Mouse (Mus musculus) midbrain, embryonic 10.5 days (tissue): ENCODE data around the gene Ppp2r5c. TPM values are rescaled to one million over a fixed set of nuclear protein-coding genes. Genes with fewer than 3 reads are reported as not detected.

Experiments
- DNase-seq: peaks from one replicate; pipeline ENCODE4 v3.0.0-alpha.2; 2017; ENCODE audit warnings: low spot score
- H3K27ac ChIP-seq: fragments of 300-500 bp; sonication (generic); replicated peaks from 2 replicates; pipeline ENCODE4 v1.5.1; 2016; ENCODE audit warnings: mild to moderate bottlenecking
- H3K27me3 ChIP-seq: fragments of 300-500 bp; sonication (generic); 2 replicates; pipeline ENCODE4 v1.6.1; 2016; ENCODE audit warnings: low read depth, mild to moderate bottlenecking; ENCODE audit not compliant: poor library complexity, severe bottlenecking
- H3K36me3 ChIP-seq: fragments of 300-500 bp; sonication (generic); 2 replicates; pipeline ENCODE4 v1.6.1; 2016; ENCODE audit warnings: mild to moderate bottlenecking, moderate library complexity
- H3K4me1 ChIP-seq: fragments of 300-500 bp; sonication (generic); 2 replicates; pipeline ENCODE4 v1.6.1; 2016
- H3K4me3 ChIP-seq: fragments of 300-500 bp; sonication (generic); 2 replicates; pipeline ENCODE4 v1.5.1; 2016; ENCODE audit warnings: mild to moderate bottlenecking, moderate library complexity
- H3K9me3 ChIP-seq: fragments of 300-500 bp; sonication (generic); replicated peaks from 2 replicates; pipeline ENCODE4 v1.6.1; 2016; ENCODE audit warnings: mild to moderate bottlenecking
- WGBS: fragments of 180-500 bp; shearing (Covaris S2); methylation state at CpG from one replicate; pipeline ENCODE4 v1.1.7; 2016; 5-methylcytosine and 5-hydroxymethylcytosine counted together
- polyA plus RNA-seq: library from polyadenylated mRNA; unstranded; fragments of >200 nt; fragmentation: Nextera tagmentation; extraction: Ambion mirVana; gene quantifications from 2 replicates; pipeline ENCODE4 v1.2.1, GENCODE M21; 2016

Ppp2r5c gene
- polyA plus RNA-seq, 1 experiment from 2014 or later: 142 TPM

GRCm38 (mm10) chr12:110480701-110481100 is 33.8 kb downstream of the Ppp2r5c start:
- Histone ChIP-seq H3K9me3 (no peaks in the 10 kb centered on the region), H3K36me3 (peaks cover 19% of the 10 kb centered on the region), H3K4me1 (peaks cover 17% of the 10 kb centered on the region), H3K4me3 (no peak overlapping the region), H3K27ac (no peak overlapping the region), H3K27me3 (no peaks in the 10 kb centered on the region)
- DNase-seq: no peak
- 83% methylated on average over 4 of the region's 4 CpGs for WGBS

GRCm38 (mm10) chr12:110483761-110484160 is 36.8 kb downstream of the Ppp2r5c start:
- 31% methylated on average over 6 of the region's 6 CpGs for WGBS
- Histone ChIP-seq H3K9me3 (no peaks in the 10 kb centered on the region), H3K27me3 (no peaks in the 10 kb centered on the region), H3K4me1 (peaks cover 44% of the 10 kb centered on the region), H3K27ac (0 out of 2 replicates have a peak overlapping the region, but pooled peaks have one; percentile 9), H3K36me3 (peaks cover 16% of the 10 kb centered on the region), H3K4me3 (peak overlapping the region; percentile 78; the same call in 1 of the 2 replicates)
- DNase-seq: no peak

GRCm38 (mm10) chr12:110484824-110485584 is 38.1 kb downstream of the Ppp2r5c start:
- Histone ChIP-seq H3K27ac (peak overlapping the region; percentile 98), H3K9me3 (no peaks in the 10 kb centered on the region), H3K4me1 (peaks cover 46% of the 10 kb centered on the region), H3K27me3 (no peaks in the 10 kb centered on the region), H3K36me3 (peaks cover 29% of the 10 kb centered on the region), H3K4me3 (peak overlapping the region; percentile 78)
- WGBS: 3% methylated on average over 17 of the region's 17 CpGs
- no peak for DNase-seq

- Histone ChIP-seq H3K4me1 (peaks cover 46% of the 10 kb centered on the region), H3K27ac (peak overlapping the region; percentile 98), H3K9me3 (no peaks in the 10 kb centered on the region; the same call in 1 of the 2 replicates), H3K36me3 (peaks cover 34% of the 10 kb centered on the region), H3K4me3 (peak overlapping the region; percentile 78), H3K27me3 (no peaks in the 10 kb centered on the region)
- peak; percentile 84 for DNase-seq
- under 1% methylated on average over 27 of the region's 27 CpGs for WGBS
Observed at GRCm38 (mm10) chr12:110485585-110486331, 38.8 kb downstream of the Ppp2r5c start.

GRCm38 (mm10) chr12:110486852-110487251 is 39.9 kb downstream of the Ppp2r5c start:
- 94% methylated on average over 5 of the region's 5 CpGs for WGBS
- peaks cover 38% of the 10 kb centered on the region for H3K36me3 ChIP-seq
- no peaks in the 10 kb centered on the region for H3K27me3 ChIP-seq
- H3K4me1 ChIP-seq: peaks cover 46% of the 10 kb centered on the region
- no peak for DNase-seq
- H3K27ac ChIP-seq: no peak overlapping the region
- H3K4me3 ChIP-seq: peak overlapping the region; percentile 78
- H3K9me3 ChIP-seq: no peaks in the 10 kb centered on the region; the same call in 1 of the 2 replicates

GRCm38 (mm10) chr12:110488031-110488430 is 41.1 kb downstream of the Ppp2r5c start:
- DNase-seq: no peak
- H3K4me3 ChIP-seq: peak overlapping the region; percentile 4; the same call in 1 of the 2 replicates
- H3K27me3 ChIP-seq: no peaks in the 10 kb centered on the region
- H3K36me3 ChIP-seq: peaks cover 34% of the 10 kb centered on the region
- no peaks in the 10 kb centered on the region; the same call in 1 of the 2 replicates for H3K9me3 ChIP-seq
- peaks cover 46% of the 10 kb centered on the region for H3K4me1 ChIP-seq
- no peak overlapping the region for H3K27ac ChIP-seq
- 85% methylated on average over 9 of the region's 9 CpGs for WGBS

GRCm38 (mm10) chr12:110489946-110490701 is 43.2 kb downstream of the Ppp2r5c start:
- 89% methylated on average over 12 of the region's 12 CpGs for WGBS
- no peak for DNase-seq
- H3K9me3 ChIP-seq: no peaks in the 10 kb centered on the region; the same call in 1 of the 2 replicates
- H3K4me1 ChIP-seq: peaks cover 30% of the 10 kb centered on the region
- H3K36me3 ChIP-seq: peaks cover 32% of the 10 kb centered on the region
- H3K27ac ChIP-seq: no peak overlapping the region
- no peaks in the 10 kb centered on the region for H3K27me3 ChIP-seq
- no peak overlapping the region for H3K4me3 ChIP-seq

- peaks cover 23% of the 10 kb centered on the region for H3K4me1 ChIP-seq
- no peaks in the 10 kb centered on the region for H3K27me3 ChIP-seq
- peaks cover 35% of the 10 kb centered on the region for H3K36me3 ChIP-seq
- no peaks in the 10 kb centered on the region; the same call in 1 of the 2 replicates for H3K9me3 ChIP-seq
- 97% methylated on average over 5 of the region's 5 CpGs for WGBS
- DNase-seq: no peak
- H3K4me3 ChIP-seq: no peak overlapping the region
- no peak overlapping the region for H3K27ac ChIP-seq
Observed at GRCm38 (mm10) chr12:110492436-110492835, 45.5 kb downstream of the Ppp2r5c start.

- Histone ChIP-seq H3K4me1 (peaks cover 21% of the 10 kb centered on the region), H3K27me3 (no peaks in the 10 kb centered on the region)
- 94% methylated on average over 13 of the region's 13 CpGs for WGBS
Observed at GRCm38 (mm10) chr12:110493597-110494369, 46.9 kb downstream of the Ppp2r5c start.

GRCm38 (mm10) chr12:110494846-110495245 is 47.9 kb downstream of the Ppp2r5c start:
- peaks cover 28% of the 10 kb centered on the region for H3K36me3 ChIP-seq
- H3K9me3 ChIP-seq: no peaks in the 10 kb centered on the region; the same call in 1 of the 2 replicates
- no peaks in the 10 kb centered on the region for H3K27me3 ChIP-seq
- no peak overlapping the region for H3K27ac ChIP-seq
- no peak for DNase-seq
- 75% methylated on average over 2 of the region's 2 CpGs for WGBS
- H3K4me1 ChIP-seq: peaks cover 30% of the 10 kb centered on the region
- H3K4me3 ChIP-seq: no peak overlapping the region

More at GRCm38 (mm10) chr12:110493597-110494369, 46.9 kb downstream of the Ppp2r5c start:
- peaks cover 36% of the 10 kb centered on the region for H3K36me3 ChIP-seq
- H3K9me3 ChIP-seq: no peaks in the 10 kb centered on the region; the same call in 1 of the 2 replicates
- H3K4me3 ChIP-seq: no peak overlapping the region
- no peak overlapping the region for H3K27ac ChIP-seq
- DNase-seq: no peak

- peaks cover 28% of the 10 kb centered on the region for H3K36me3 ChIP-seq
- H3K9me3 ChIP-seq: no peaks in the 10 kb centered on the region; the same call in 1 of the 2 replicates
- H3K4me3 ChIP-seq: no peak overlapping the region
- H3K4me1 ChIP-seq: peaks cover 32% of the 10 kb centered on the region
- H3K27ac ChIP-seq: no peak overlapping the region
- 98% methylated on average over 8 of the region's 8 CpGs for WGBS
- DNase-seq: no peak
- no peaks in the 10 kb centered on the region for H3K27me3 ChIP-seq
Observed at GRCm38 (mm10) chr12:110495260-110495659, 48.3 kb downstream of the Ppp2r5c start.
